11 mouse cellular contexts compared by ENCODE assay signal in the genomic region with DNA sequence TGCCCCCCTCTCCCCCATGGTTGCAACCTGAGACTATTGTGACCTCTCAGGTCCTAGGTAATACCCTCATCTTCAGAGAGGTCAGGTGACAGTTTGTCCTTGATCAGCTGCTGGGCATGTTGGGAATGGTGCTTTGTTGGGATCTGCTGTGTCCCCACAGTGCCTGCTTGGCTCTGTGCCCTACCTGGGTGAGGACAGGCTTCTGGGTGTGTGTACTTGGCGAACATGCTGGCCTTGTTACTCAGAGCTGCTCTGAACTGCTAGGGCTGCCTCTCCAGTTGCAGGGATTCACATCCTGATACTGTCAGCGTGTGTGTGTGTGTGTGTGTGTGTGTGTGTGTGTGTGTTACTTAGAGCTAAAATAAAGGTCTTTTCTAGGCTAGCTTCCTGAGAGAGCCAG. TPM values are rescaled to one million over a fixed set of nuclear protein-coding genes. Genes with fewer than 3 reads are reported as not detected.
DNase-seq lines count a peak whose midpoint lies in the region; ATAC-seq lines count a peak whose summit lies in the region.
"Had no signal": no experiment of that assay in that cellular context is flagged by ENCODE, and none has a peak within 500 bp of the region (broad histone marks: within the 10 kb centered on the region; RNA-seq: fewer than 3 reads in every experiment).

No protein-coding gene starts in this region.

- peaks cover 2% of the 10 kb centered on the region for H3K4me1 ChIP-seq in midbrain, embryonic 16.5 days (ENCODE audit: control insufficient read depth, insufficient read depth, low read length)
- H3K4me1 ChIP-seq in midbrain, embryonic 14.5 days (ENCODE audit: control insufficient read depth, insufficient read depth, low read length): peaks cover 13% of the 10 kb centered on the region
- H3K4me1 ChIP-seq in forebrain, embryonic 13.5 days: peaks cover 13% of the 10 kb centered on the region

- no peaks in the 10 kb centered on the region for H3K36me3 ChIP-seq in midbrain, embryonic 16.5 days (ENCODE audit: control insufficient read depth, insufficient read depth, low read length)
- H3K36me3 ChIP-seq in midbrain, embryonic 14.5 days (ENCODE audit: control insufficient read depth, insufficient read depth, low read length): no peaks in the 10 kb centered on the region
- H3K36me3 ChIP-seq in forebrain, embryonic 13.5 days (ENCODE audit: poor library complexity, severe bottlenecking): no peaks in the 10 kb centered on the region
- H3K36me3 ChIP-seq: limb, embryonic 12.5 days had no signal

- no peak overlapping the region for H3K4me3 ChIP-seq in midbrain, embryonic 16.5 days (ENCODE audit: low read depth, low read length)
- no peak overlapping the region for H3K4me3 ChIP-seq in midbrain, embryonic 14.5 days (replicated peaks; ENCODE audit: low read depth, low read length)
- no peak overlapping the region for H3K4me3 ChIP-seq in forebrain, embryonic 13.5 days
- H3K4me3 ChIP-seq: limb, embryonic 12.5 days; myocyte had no signal

- H3K4me2 ChIP-seq in midbrain, embryonic 16.5 days (ENCODE audit: low read length): no peak overlapping the region
- H3K4me2 ChIP-seq in midbrain, embryonic 14.5 days (ENCODE audit: low read length): no peak overlapping the region
- H3K4me2 ChIP-seq in forebrain, embryonic 13.5 days: no peak overlapping the region
- H3K4me2 ChIP-seq: limb, embryonic 12.5 days had no signal

- no peak for ATAC-seq in midbrain, embryonic 16.5 days
- no peak for ATAC-seq in midbrain, embryonic 14.5 days (ENCODE audit: low FRiP score, low TSS enrichment)
- no peak for ATAC-seq in forebrain, embryonic 13.5 days

- 68% methylated on average over 2 of the region's 2 CpGs for WGBS in midbrain, embryonic 16.5 days
- WGBS in midbrain, embryonic 14.5 days: 68% methylated on average over 2 of the region's 2 CpGs
- 55% methylated on average over 2 of the region's 2 CpGs for WGBS in forebrain, embryonic 13.5 days

- no peak overlapping the region for H3K27ac ChIP-seq in midbrain, embryonic 16.5 days (ENCODE audit: low read length)
- no peak overlapping the region for H3K27ac ChIP-seq in midbrain, embryonic 14.5 days (replicated peaks; ENCODE audit: low read depth, low read length)
- no peak overlapping the region for H3K27ac ChIP-seq in forebrain, embryonic 13.5 days
- H3K27ac ChIP-seq: limb, embryonic 12.5 days had no signal

- H3K27me3 ChIP-seq in midbrain, embryonic 16.5 days (ENCODE audit: control insufficient read depth, insufficient read depth, low read depth, low read length): no peaks in the 10 kb centered on the region; the same call in 1 of the 2 replicates
- H3K27me3 ChIP-seq in midbrain, embryonic 14.5 days (ENCODE audit: control insufficient read depth, insufficient read depth, low read length): no peaks in the 10 kb centered on the region
- peaks cover 26% of the 10 kb centered on the region for H3K27me3 ChIP-seq in forebrain, embryonic 13.5 days

- 0 out of 2 replicates have a peak overlapping the region, but pooled peaks have one; percentile 3 for H3K9ac ChIP-seq in midbrain, embryonic 16.5 days (ENCODE audit: low read depth, low read length)
- no peak overlapping the region for H3K9ac ChIP-seq in midbrain, embryonic 14.5 days (replicated peaks; ENCODE audit: low read length)
- H3K9ac ChIP-seq in forebrain, embryonic 13.5 days: no peak overlapping the region
- H3K9ac ChIP-seq: limb, embryonic 12.5 days had no signal

- H3K9me3 ChIP-seq in midbrain, embryonic 16.5 days (replicated peaks; ENCODE audit: control insufficient read depth, low read length, poor library complexity, severe bottlenecking): no peaks in the 10 kb centered on the region
- no peaks in the 10 kb centered on the region for H3K9me3 ChIP-seq in midbrain, embryonic 14.5 days (ENCODE audit: control insufficient read depth, low read length)
- H3K9me3 ChIP-seq in forebrain, embryonic 13.5 days (replicated peaks): no peaks in the 10 kb centered on the region
- H3K9me3 ChIP-seq: limb, embryonic 12.5 days had no signal

- intact Hi-C loops in heart, postnatal 14 days (cut with DNase I): no loop called here

- peak; percentile 32 to 34 for DNase-seq in cerebellum, postnatal 10 days
- DNase-seq in cerebellum, adult 9-10 months: no peak
- no peak for DNase-seq in midbrain, embryonic 14.5 days
- DNase-seq in heart, postnatal 14 days: peak; percentile 66 to 79
- DNase-seq in lung, postnatal 36 days: peak; percentile 32
- DNase-seq in frontal cortex, postnatal 10 days (ENCODE audit: low spot score in 2 of 2): no peak
- DNase-seq: right cerebral cortex, postnatal 14 days had no signal

RNA-seq across cellular contexts. Expression of a gene that starts 56.2 kb away (rescaled TPM):
- 6.9 TPM in 2 replicates for polyA plus RNA-seq in midbrain, embryonic 16.5 days (2015; fragmentation: Nextera tagmentation; extraction: Ambion mirVana)
- polyA plus RNA-seq in midbrain, embryonic 14.5 days (2014; fragmentation: Nextera tagmentation; extraction: Ambion mirVana): 10.5 and 11.2 TPM in 2 replicates
- total RNA-seq in heart, postnatal 14 days (2021): 10 to 100 TPM; 43.3 to 44.2 TPM
- polyA plus RNA-seq in forebrain, embryonic 13.5 days (2015; fragmentation: Nextera tagmentation; extraction: Ambion mirVana): 7.7 and 9.7 TPM in 2 replicates

Comparison
In these comparisons a context has a peak if more than half of its experiments do, and no peak if none do; other contexts are left out.
1. DNase-seq: peak in cerebellum, postnatal 10 days (2 of 2), heart, postnatal 14 days (2 of 2) and lung, postnatal 36 days (single experiment); none in cerebellum, adult 9-10 months (single experiment), midbrain, embryonic 14.5 days (single experiment) and frontal cortex, postnatal 10 days (0 of 2).